Mouse (Mus musculus) liver, postnatal 0 days (tissue): ENCODE data around the gene Parp16. TPM values are rescaled to one million over a fixed set of nuclear protein-coding genes. Genes with fewer than 3 reads are reported as not detected.
A peak's percentile ranks its signal among the peaks of the same experiment; 100 is the strongest.

Experiments used
- ATAC-seq: fragments of 200-750 bp; cut with Nextera tagmentation; 2 replicates; pipeline ENCODE4 v1.8.0; 2017; ENCODE audit warnings: mild to moderate bottlenecking, moderate library complexity
- DNase-seq: peaks from one replicate; pipeline ENCODE4 v3.0.0-alpha.2; 2016
- H3K27ac ChIP-seq: fragments of 300-500 bp; sonication (generic); 2 replicates; pipeline ENCODE4 v1.5.1; 2014; ENCODE audit warnings: antibody characterized with exemption, moderate library complexity, mild to moderate bottlenecking, low read depth
- H3K27me3 ChIP-seq: fragments of 300-500 bp; sonication (generic); 2 replicates; pipeline ENCODE4 v1.6.1; 2014; ENCODE audit warnings: low read length, control low read depth, mixed read lengths; ENCODE audit not compliant: insufficient read depth
- H3K36me3 ChIP-seq: fragments of 300-500 bp; sonication (generic); replicated peaks from 2 replicates; pipeline ENCODE4 v1.6.1; 2014; ENCODE audit warnings: mild to moderate bottlenecking, control low read depth, low read length, moderate library complexity, mixed read lengths; ENCODE audit not compliant: insufficient read depth
- H3K4me1 ChIP-seq: fragments of 300-500 bp; sonication (generic); 2 replicates; pipeline ENCODE4 v1.6.1; 2014; ENCODE audit warnings: antibody characterized with exemption, mild to moderate bottlenecking, control low read depth; ENCODE audit not compliant: insufficient read depth
- H3K4me2 ChIP-seq: fragments of 300-500 bp; sonication (generic); 2 replicates; pipeline ENCODE4 v1.6.1; 2014; ENCODE audit warnings: low read depth, mild to moderate bottlenecking, low read length, moderate library complexity, mixed read lengths
- H3K4me3 ChIP-seq: fragments of 300-500 bp; sonication (generic); 2 replicates; pipeline ENCODE4 v1.5.1; 2014; ENCODE audit warnings: low read depth, low read length
- H3K9ac ChIP-seq: fragments of 300-500 bp; sonication (generic); replicated peaks from 2 replicates; pipeline ENCODE4 v1.6.1; 2014; ENCODE audit warnings: mild to moderate bottlenecking, moderate library complexity
- H3K9me3 ChIP-seq: fragments of 300-500 bp; sonication (generic); 2 replicates; pipeline ENCODE4 v1.6.1; 2016; ENCODE audit warnings: mild to moderate bottlenecking, control low read depth, low read length, mixed read lengths
- CTCF ChIP-seq: sonication (generic); IDR thresholded peaks from 2 replicates; pipeline ENCODE4 v1.5.1; 2016; ENCODE audit warnings: antibody characterized with exemption, low read depth
- EP300 ChIP-seq: IDR thresholded peaks from 2 replicates; pipeline ENCODE4 v1.6.1; 2016; ENCODE audit warnings: antibody characterized with exemption, low read depth, mild to moderate bottlenecking
- WGBS: fragments of 180-500 bp; shearing (Covaris S2); extraction: QIAGEN DNeasy Blood & Tissue Kit; methylation state at CpG from one replicate; pipeline ENCODE4 v1.1.7; 2014; ENCODE audit not compliant: insufficient replicate concordance; 5-methylcytosine and 5-hydroxymethylcytosine counted together
- polyA plus RNA-seq: library from polyadenylated mRNA; unstranded; fragments of >200 nt; fragmentation: Nextera tagmentation; extraction: Ambion mirVana; gene quantifications from 2 replicates; pipeline ENCODE4 v1.2.1, GENCODE M21; 2015

Gene Parp16
- polyA plus RNA-seq, 1 experiment from 2014 or later, result 11.7 TPM

- no peak overlapping the region for H3K27ac ChIP-seq
- DNase-seq, result no peak
- no peaks in the 10 kb centered on the region for H3K9me3 ChIP-seq
- ATAC-seq, result no peak
- H3K4me2 ChIP-seq, result no peak overlapping the region
- no peaks in the 10 kb centered on the region for H3K4me1 ChIP-seq
- H3K36me3 ChIP-seq, result no peaks in the 10 kb centered on the region
- no peak for TF ChIP-seq EP300
- no peak for TF ChIP-seq CTCF
- WGBS, result 74% methylated on average over 3 of the region's 3 CpGs
- H3K27me3 ChIP-seq, result peaks cover 24% of the 10 kb centered on the region
- H3K4me3 ChIP-seq, result no peak overlapping the region
- no peak overlapping the region for H3K9ac ChIP-seq
Measured at GRCm38 (mm10) chr9:65177497-65177896, 17.7 kb upstream of the Parp16 start.

GRCm38 (mm10) chr9:65177912-65178311 is 17.2 kb upstream of the Parp16 start:
- 58% methylated on average over 10 of the region's 10 CpGs for WGBS
- DNase-seq (no peak), ATAC-seq (no peak)
- Histone ChIP-seq H3K9me3 (no peaks in the 10 kb centered on the region), H3K4me2 (no peak overlapping the region), H3K36me3 (no peaks in the 10 kb centered on the region), H3K27me3 (peaks cover 24% of the 10 kb centered on the region), H3K9ac (no peak overlapping the region), H3K27ac (no peak overlapping the region), H3K4me3 (no peak overlapping the region), H3K4me1 (no peaks in the 10 kb centered on the region)
- no peak for TF ChIP-seq CTCF
- TF ChIP-seq EP300, result no peak

- H3K4me3 ChIP-seq, result no peak overlapping the region
- ATAC-seq (no peak), DNase-seq (no peak)
- TF ChIP-seq EP300, result no peak
- no peak for TF ChIP-seq CTCF
- no peak overlapping the region for H3K4me2 ChIP-seq
- H3K27ac ChIP-seq, result no peak overlapping the region
- no peaks in the 10 kb centered on the region for H3K9me3 ChIP-seq
- H3K27me3 ChIP-seq, result peaks cover 24% of the 10 kb centered on the region
- no peaks in the 10 kb centered on the region for H3K4me1 ChIP-seq
- H3K36me3 ChIP-seq, result no peaks in the 10 kb centered on the region
- H3K9ac ChIP-seq, result no peak overlapping the region
- WGBS, result 26% methylated on average over 22 of the region's 22 CpGs
Measured at GRCm38 (mm10) chr9:65178336-65179213, 16.6 kb upstream of the Parp16 start.

GRCm38 (mm10) chr9:65179817-65180624 is 15.1 kb upstream of the Parp16 start:
- Histone ChIP-seq H3K27me3 (peaks cover 24% of the 10 kb centered on the region), H3K4me1 (no peaks in the 10 kb centered on the region), H3K27ac (no peak overlapping the region), H3K9ac (no peak overlapping the region), H3K4me2 (no peak overlapping the region), H3K4me3 (no peak overlapping the region), H3K36me3 (no peaks in the 10 kb centered on the region), H3K9me3 (no peaks in the 10 kb centered on the region)
- ATAC-seq, result peak; percentile 25; the same call in 1 of the 2 replicates
- DNase-seq, result peak; percentile 56
- WGBS, result 29% methylated on average over 17 of the region's 17 CpGs
- TF ChIP-seq EP300 (no peak), CTCF (no peak)

GRCm38 (mm10) chr9:65188599-65188998 is 6.6 kb upstream of the Parp16 start:
- Histone ChIP-seq H3K4me3 (no peak overlapping the region), H3K27ac (no peak overlapping the region), H3K9ac (no peak overlapping the region), H3K36me3 (no peaks in the 10 kb centered on the region), H3K4me2 (no peak overlapping the region), H3K9me3 (no peaks in the 10 kb centered on the region), H3K27me3 (no peaks in the 10 kb centered on the region), H3K4me1 (peaks cover 20% of the 10 kb centered on the region)
- DNase-seq, result peak; percentile 84
- TF ChIP-seq EP300, result no peak
- peak; percentile 94 for TF ChIP-seq CTCF
- 8% methylated on average over 3 of the region's 3 CpGs for WGBS
- peak; percentile 66 for ATAC-seq

GRCm38 (mm10) chr9:65190306-65190705 is 4.8 kb upstream of the Parp16 start:
- TF ChIP-seq CTCF, result no peak
- TF ChIP-seq EP300, result no peak
- ATAC-seq (no peak), DNase-seq (no peak)
- no peaks in the 10 kb centered on the region for H3K27me3 ChIP-seq
- no peak overlapping the region for H3K4me3 ChIP-seq
- H3K4me1 ChIP-seq, result peaks cover 29% of the 10 kb centered on the region
- no peaks in the 10 kb centered on the region for H3K36me3 ChIP-seq
- H3K27ac ChIP-seq, result no peak overlapping the region
- no peak overlapping the region for H3K9ac ChIP-seq
- no peaks in the 10 kb centered on the region for H3K9me3 ChIP-seq
- no peak overlapping the region for H3K4me2 ChIP-seq
- WGBS, result 75% methylated on average over 7 of the region's 7 CpGs
